Mouse (Mus musculus) bone marrow macrophage, adult 2 months (primary cell): ENCODE measurements around the gene Cetn3.

Experiments
- CTCF ChIP-seq: IDR thresholded peaks from 2 replicates; pipeline ENCODE4 v1.5.1; 2012; ENCODE audit warnings: low read depth, mild to moderate bottlenecking, low read length, moderate library complexity
- POLR2A ChIP-seq: IDR thresholded peaks from 2 replicates; pipeline ENCODE4 v1.6.1; 2012; ENCODE audit warnings: mild to moderate bottlenecking, low read depth, low read length, borderline replicate concordance

DNA sequence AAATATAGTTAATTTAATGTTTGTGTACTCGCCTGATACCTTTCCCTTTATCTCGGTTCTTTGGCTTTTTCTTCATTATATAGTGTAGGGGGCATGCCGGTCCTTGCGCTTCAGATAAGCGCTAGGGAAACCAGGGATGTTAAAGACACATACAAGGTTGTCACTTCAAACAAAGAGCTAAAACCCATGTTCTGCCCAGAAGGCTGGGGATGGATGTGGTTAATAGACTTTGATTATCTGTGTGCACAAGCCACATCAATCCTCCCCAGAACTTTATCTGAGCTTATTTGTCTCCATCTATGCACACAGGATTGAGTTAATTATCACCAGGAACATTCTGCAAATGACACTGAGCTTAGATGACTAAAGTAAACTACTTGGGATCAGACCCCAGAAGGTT lies 46.3 kb upstream of the Cetn3 start:
- TF ChIP-seq POLR2A (no peak), CTCF (no peak)
